Mouse (Mus musculus) subcutaneous adipose tissue, adult 2 months (tissue): ENCODE measurements around the gene Haus8. TPM values are rescaled to one million over a fixed set of nuclear protein-coding genes. Genes with fewer than 3 reads are reported as not detected.

Experiments used
- polyA plus RNA-seq: library from polyadenylated mRNA; depleted of rRNA; stranded (reverse); fragments of >200 nt; gene quantifications from 2 replicates; pipeline ENCODE4 v1.2.3, GENCODE M21; 2012; ENCODE audit warnings: low replicate concordance; rRNA removed

The Haus8 gene
- 4.6 and 9.8 TPM in 2 replicates for polyA plus RNA-seq

GRCm38 (mm10) chr8:71272286-71273150, at the start of gene Haus8, which contains the start of gene Myo9b:
TSS of gene Haus8 (minus strand) at chr8:71272934.
TSS of gene Myo9b (plus strand) at chr8:71272714.

Other genes with a start within 250 kb of the Haus8 start
- gene Myo9b, start 220 bp downstream of the Haus8 start, polyA plus RNA-seq: 19.0 and 40.2 TPM in 2 replicates
- gene Use1, start 93.9 kb upstream of the Haus8 start, polyA plus RNA-seq: 105 and 142 TPM in 2 replicates
- 11.9 and 19.6 TPM in 2 replicates for gene Ocel1, start 98.4 kb upstream of the Haus8 start, polyA plus RNA-seq
- gene Nr2f6, start 109.0 kb upstream of the Haus8 start, polyA plus RNA-seq: 68.1 and 206 TPM in 2 replicates
- gene Ushbp1, start 122.9 kb upstream of the Haus8 start, polyA plus RNA-seq: 56.1 and 192 TPM in 2 replicates
- gene Babam1, start 123.9 kb upstream of the Haus8 start, polyA plus RNA-seq: 106 and 146 TPM in 2 replicates
- gene Ankle1, start 133.1 kb upstream of the Haus8 start, polyA plus RNA-seq: 0.79 and 10.8 TPM in 2 replicates
- 14.1 and 59.1 TPM in 2 replicates for gene Abhd8, start 190.7 kb upstream of the Haus8 start, polyA plus RNA-seq
- 81.9 and 83.9 TPM in 2 replicates for gene Mrpl34, start 192.0 kb upstream of the Haus8 start, polyA plus RNA-seq
- gene Dda1, start 196.3 kb upstream of the Haus8 start, polyA plus RNA-seq: 93.2 and 103 TPM in 2 replicates
- 28.7 and 33.8 TPM in 2 replicates for gene Ano8, start 213.0 kb upstream of the Haus8 start, polyA plus RNA-seq
- gene Gtpbp3, start 215.2 kb upstream of the Haus8 start, polyA plus RNA-seq: 22.1 and 42.5 TPM in 2 replicates
- gene Plvap, start 238.8 kb upstream of the Haus8 start, polyA plus RNA-seq: 129 and 167 TPM in 2 replicates